Mouse (Mus musculus): ENCODE data around the gene Hoga1. TPM values are rescaled to one million over a fixed set of nuclear protein-coding genes. Genes with fewer than 3 reads are reported as not detected.

Hoga1 gene
- polyA plus RNA-seq, 1 experiment from 2014 or later, result 1.4 TPM

DNA sequence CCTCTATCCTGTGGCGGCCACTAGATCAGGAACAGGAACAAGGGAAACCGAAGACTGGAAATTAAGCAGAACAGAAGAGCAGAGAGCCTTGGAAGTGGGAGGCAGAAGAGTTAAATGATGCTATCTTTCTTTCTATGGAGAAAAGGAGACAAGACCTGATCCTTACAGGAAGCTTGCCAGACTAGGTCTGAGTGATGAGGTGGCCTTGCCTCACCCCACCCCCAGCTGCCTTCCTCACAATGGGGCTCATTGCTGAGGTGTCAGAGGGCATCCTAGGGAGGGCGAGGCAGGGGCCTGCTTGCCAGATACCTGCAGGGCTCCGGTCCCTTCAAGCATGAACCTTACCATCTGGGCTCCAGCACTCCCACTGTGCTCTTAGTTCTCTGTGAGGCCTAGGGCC, 6.5 kb downstream of the Hoga1 start, which contains the start of gene 4933411K16Rik:
Gene 4933411K16Rik, plus strand, starts transcription at position 301 of the 400 bp plus-strand sequence.
- no peak for ATAC-seq (ENCODE audit: insufficient read depth, low FRiP score, low TSS enrichment)
- Histone ChIP-seq H3K4me2 (ENCODE audit: low read depth) (no peak within 1 kb of the TSS), H3K27ac (ENCODE audit: low read depth, low read length) (no peak within 1 kb of the TSS), H3K4me1 (ENCODE audit: control insufficient read depth, insufficient read depth, low read length) (no peaks in the 10 kb centered on the region), H3K9ac (ENCODE audit: low read length) (no peak within 1 kb of the TSS), H3K27me3 (ENCODE audit: control insufficient read depth, insufficient read depth, low read length) (no peaks in the 10 kb centered on the region), H3K36me3 (ENCODE audit: control insufficient read depth, insufficient read depth, low read length) (no peaks in the 10 kb centered on the region), H3K4me3 (ENCODE audit: low read depth, low read length) (no peak within 1 kb of the TSS), H3K9me3 (ENCODE audit: control insufficient read depth, low read length) (no peaks in the 10 kb centered on the region)
- 80% methylated on average over 4 of the region's 4 CpGs for WGBS
- DNase-seq (ENCODE audit: low spot score), result no peak

- Histone ChIP-seq H3K4me2 (ENCODE audit: low read depth) (no peak overlapping the region), H3K4me3 (ENCODE audit: low read depth, low read length) (no peak overlapping the region), H3K9ac (ENCODE audit: low read length) (no peak overlapping the region), H3K27ac (ENCODE audit: low read depth, low read length) (no peak overlapping the region), H3K9me3 (ENCODE audit: control insufficient read depth, low read length) (no peaks in the 10 kb centered on the region), H3K36me3 (ENCODE audit: control insufficient read depth, insufficient read depth, low read length) (no peaks in the 10 kb centered on the region), H3K27me3 (ENCODE audit: control insufficient read depth, insufficient read depth, low read length) (no peaks in the 10 kb centered on the region), H3K4me1 (ENCODE audit: control insufficient read depth, insufficient read depth, low read length) (no peaks in the 10 kb centered on the region)
- no peak for DNase-seq (ENCODE audit: low spot score)
- WGBS, result 81% methylated on average over 6 of the region's 6 CpGs
- no peak for ATAC-seq (ENCODE audit: insufficient read depth, low FRiP score, low TSS enrichment)
Measured at GRCm38 (mm10) chr19:42054255-42054654, 8.8 kb downstream of the Hoga1 start.

GRCm38 (mm10) chr19:42055881-42056280, 10.5 kb downstream of the Hoga1 start:
- Histone ChIP-seq H3K4me1 (ENCODE audit: control insufficient read depth, insufficient read depth, low read length) (no peaks in the 10 kb centered on the region), H3K27me3 (ENCODE audit: control insufficient read depth, insufficient read depth, low read length) (no peaks in the 10 kb centered on the region), H3K36me3 (ENCODE audit: control insufficient read depth, insufficient read depth, low read length) (no peaks in the 10 kb centered on the region), H3K27ac (ENCODE audit: low read depth, low read length) (no peak overlapping the region), H3K9ac (ENCODE audit: low read length) (no peak overlapping the region), H3K4me3 (ENCODE audit: low read depth, low read length) (no peak overlapping the region), H3K9me3 (ENCODE audit: control insufficient read depth, low read length) (no peaks in the 10 kb centered on the region), H3K4me2 (ENCODE audit: low read depth) (no peak overlapping the region)
- ATAC-seq (ENCODE audit: insufficient read depth, low FRiP score, low TSS enrichment), result no peak
- WGBS, result 77% methylated on average over 2 of the region's 2 CpGs
- no peak for DNase-seq (ENCODE audit: low spot score)

- Histone ChIP-seq H3K9me3 (ENCODE audit: control insufficient read depth, low read length) (no peaks in the 10 kb centered on the region), H3K36me3 (ENCODE audit: control insufficient read depth, insufficient read depth, low read length) (no peaks in the 10 kb centered on the region), H3K9ac (ENCODE audit: low read length) (no peak overlapping the region), H3K27ac (ENCODE audit: low read depth, low read length) (no peak overlapping the region), H3K4me2 (ENCODE audit: low read depth) (no peak overlapping the region), H3K4me1 (ENCODE audit: control insufficient read depth, insufficient read depth, low read length) (no peaks in the 10 kb centered on the region), H3K27me3 (ENCODE audit: control insufficient read depth, insufficient read depth, low read length) (no peaks in the 10 kb centered on the region), H3K4me3 (ENCODE audit: low read depth, low read length) (no peak overlapping the region)
- ATAC-seq (ENCODE audit: insufficient read depth, low FRiP score, low TSS enrichment), result no peak
- 78% methylated on average over 6 of the region's 6 CpGs for WGBS
- DNase-seq (ENCODE audit: low spot score), result no peak
Measured at GRCm38 (mm10) chr19:42056719-42057409, 11.5 kb downstream of the Hoga1 start.

DNA sequence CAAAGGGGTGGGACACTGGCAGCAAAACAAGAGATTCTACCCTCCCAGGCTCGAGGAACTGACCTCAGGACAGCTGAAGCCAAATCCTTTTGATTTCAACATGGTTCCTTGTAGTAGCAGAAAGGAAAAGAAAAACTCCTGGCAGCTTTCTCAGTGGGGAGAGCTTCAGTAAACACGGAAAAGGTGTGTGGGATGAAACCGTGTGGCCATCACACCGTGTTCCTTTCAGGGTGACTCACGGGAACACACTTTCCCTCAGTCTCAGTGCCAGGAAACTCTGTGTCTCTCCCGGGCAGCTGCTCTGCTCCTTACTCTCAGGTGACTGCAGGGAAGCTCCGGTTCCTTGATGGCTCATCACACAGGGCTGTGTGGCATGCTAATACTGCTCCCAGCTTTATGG, 13.0 kb downstream of the Hoga1 start:
- ATAC-seq (ENCODE audit: insufficient read depth, low FRiP score, low TSS enrichment) (no peak), DNase-seq (ENCODE audit: low spot score) (no peak)
- H3K27me3 ChIP-seq (ENCODE audit: control insufficient read depth, insufficient read depth, low read length), result no peaks in the 10 kb centered on the region
- H3K9ac ChIP-seq (ENCODE audit: low read length), result no peak overlapping the region
- H3K4me2 ChIP-seq (ENCODE audit: low read depth), result no peak overlapping the region
- H3K4me1 ChIP-seq (ENCODE audit: control insufficient read depth, insufficient read depth, low read length), result no peaks in the 10 kb centered on the region
- WGBS, result 70% methylated on average over 7 of the region's 7 CpGs
- no peak overlapping the region for H3K27ac ChIP-seq (ENCODE audit: low read depth, low read length)
- H3K4me3 ChIP-seq (ENCODE audit: low read depth, low read length), result no peak overlapping the region
- no peaks in the 10 kb centered on the region for H3K9me3 ChIP-seq (ENCODE audit: control insufficient read depth, low read length)
- H3K36me3 ChIP-seq (ENCODE audit: control insufficient read depth, insufficient read depth, low read length), result no peaks in the 10 kb centered on the region

- H3K27ac ChIP-seq (ENCODE audit: low read depth, low read length), result no peak overlapping the region
- no peak overlapping the region for H3K4me3 ChIP-seq (ENCODE audit: low read depth, low read length)
- DNase-seq (ENCODE audit: low spot score) (no peak), ATAC-seq (ENCODE audit: insufficient read depth, low FRiP score, low TSS enrichment) (no peak)
- H3K27me3 ChIP-seq (ENCODE audit: control insufficient read depth, insufficient read depth, low read length), result no peaks in the 10 kb centered on the region
- no peaks in the 10 kb centered on the region for H3K36me3 ChIP-seq (ENCODE audit: control insufficient read depth, insufficient read depth, low read length)
- no peak overlapping the region for H3K9ac ChIP-seq (ENCODE audit: low read length)
- no peak overlapping the region for H3K4me2 ChIP-seq (ENCODE audit: low read depth)
- WGBS, result 90% methylated on average over 7 of the region's 7 CpGs
- H3K4me1 ChIP-seq (ENCODE audit: control insufficient read depth, insufficient read depth, low read length), result no peaks in the 10 kb centered on the region
- H3K9me3 ChIP-seq (ENCODE audit: control insufficient read depth, low read length), result no peaks in the 10 kb centered on the region
Measured at GRCm38 (mm10) chr19:42061443-42061842, 16.0 kb downstream of the Hoga1 start.

- Histone ChIP-seq H3K27ac (ENCODE audit: low read depth, low read length) (no peak overlapping the region), H3K4me2 (ENCODE audit: low read depth) (no peak overlapping the region), H3K9ac (ENCODE audit: low read length) (no peak overlapping the region), H3K4me3 (ENCODE audit: low read depth, low read length) (no peak overlapping the region), H3K4me1 (ENCODE audit: control insufficient read depth, insufficient read depth, low read length) (no peaks in the 10 kb centered on the region), H3K36me3 (ENCODE audit: control insufficient read depth, insufficient read depth, low read length) (no peaks in the 10 kb centered on the region), H3K27me3 (ENCODE audit: control insufficient read depth, insufficient read depth, low read length) (no peaks in the 10 kb centered on the region), H3K9me3 (ENCODE audit: control insufficient read depth, low read length) (no peaks in the 10 kb centered on the region)
- WGBS, result 79% methylated on average over 11 of the region's 11 CpGs
- DNase-seq (ENCODE audit: low spot score) (no peak), ATAC-seq (ENCODE audit: insufficient read depth, low FRiP score, low TSS enrichment) (no peak)
Measured at GRCm38 (mm10) chr19:42068441-42069240, 23.2 kb downstream of the Hoga1 start.

DNA sequence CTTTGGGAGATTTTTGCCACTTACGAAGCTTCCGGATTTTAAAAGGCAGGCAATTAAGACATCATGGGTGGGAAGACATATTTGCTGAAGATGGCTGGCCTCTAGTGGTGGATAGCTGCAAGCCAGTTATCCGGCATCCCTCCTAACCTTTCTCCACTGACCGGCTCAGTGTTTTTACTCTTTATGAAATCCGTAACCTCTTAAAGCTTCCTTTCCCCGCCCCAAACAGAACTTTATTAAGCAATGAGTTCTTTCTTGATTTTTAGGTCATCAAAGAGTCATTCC, 23.8 kb downstream of the Hoga1 start:
- 77% methylated on average over 6 of the region's 6 CpGs for WGBS
- no peak overlapping the region for H3K9ac ChIP-seq (ENCODE audit: low read length)
- ATAC-seq (ENCODE audit: insufficient read depth, low FRiP score, low TSS enrichment), result no peak

GRCm38 (mm10) chr19:42071221-42071620, 25.8 kb downstream of the Hoga1 start:
- no peak overlapping the region for H3K4me2 ChIP-seq (ENCODE audit: low read depth)
- H3K4me1 ChIP-seq (ENCODE audit: control insufficient read depth, insufficient read depth, low read length), result no peaks in the 10 kb centered on the region
- ATAC-seq (ENCODE audit: insufficient read depth, low FRiP score, low TSS enrichment) (no peak), DNase-seq (ENCODE audit: low spot score) (no peak)
- no peak overlapping the region for H3K4me3 ChIP-seq (ENCODE audit: low read depth, low read length)
- H3K36me3 ChIP-seq (ENCODE audit: control insufficient read depth, insufficient read depth, low read length), result no peaks in the 10 kb centered on the region; the same call in 1 of the 2 replicates
- no peak overlapping the region for H3K27ac ChIP-seq (ENCODE audit: low read depth, low read length)
- no peaks in the 10 kb centered on the region for H3K9me3 ChIP-seq (ENCODE audit: control insufficient read depth, low read length)
- no peaks in the 10 kb centered on the region for H3K27me3 ChIP-seq (ENCODE audit: control insufficient read depth, insufficient read depth, low read length)
- 83% methylated on average over 7 of the region's 7 CpGs for WGBS
- no peak overlapping the region for H3K9ac ChIP-seq (ENCODE audit: low read length)

More for the DNA sequence above, 23.8 kb downstream of the Hoga1 start:
- DNase-seq (ENCODE audit: low spot score), result no peak
- Histone ChIP-seq H3K4me2 (ENCODE audit: low read depth) (no peak overlapping the region), H3K36me3 (ENCODE audit: control insufficient read depth, insufficient read depth, low read length) (no peaks in the 10 kb centered on the region), H3K4me1 (ENCODE audit: control insufficient read depth, insufficient read depth, low read length) (no peaks in the 10 kb centered on the region), H3K27me3 (ENCODE audit: control insufficient read depth, insufficient read depth, low read length) (no peaks in the 10 kb centered on the region), H3K4me3 (ENCODE audit: low read depth, low read length) (no peak overlapping the region), H3K27ac (ENCODE audit: low read depth, low read length) (no peak overlapping the region), H3K9me3 (ENCODE audit: control insufficient read depth, low read length) (no peaks in the 10 kb centered on the region)
